Mouse (Mus musculus) embryonic facial prominence, embryonic 13.5 days (tissue): ENCODE measurements around the gene Ankub1. TPM values are rescaled to one million over a fixed set of nuclear protein-coding genes. Genes with fewer than 3 reads are reported as not detected.
A peak's percentile ranks its signal among the peaks of the same experiment; 100 is the strongest.

Experiments used
- ATAC-seq: fragments of 200-750 bp; cut with Nextera tagmentation; 2 replicates; pipeline ENCODE4 v1.8.0; 2017; ENCODE audit warnings: low read depth; ENCODE audit not compliant: insufficient number of reproducible peaks, insufficient read depth, low FRiP score, low TSS enrichment
- H3K27ac ChIP-seq: fragments of 300-500 bp; sonication (generic); 2 replicates; pipeline ENCODE4 v1.5.1; 2015; ENCODE audit warnings: moderate library complexity, mild to moderate bottlenecking, inconsistent platforms
- H3K27me3 ChIP-seq: fragments of 300-500 bp; sonication (generic); 2 replicates; pipeline ENCODE4 v1.6.1; 2015; ENCODE audit warnings: mild to moderate bottlenecking, inconsistent platforms
- H3K36me3 ChIP-seq: fragments of 300-500 bp; sonication (generic); 2 replicates; pipeline ENCODE4 v1.6.1; 2015; ENCODE audit warnings: mild to moderate bottlenecking, inconsistent platforms
- H3K4me1 ChIP-seq: fragments of 300-500 bp; sonication (generic); 2 replicates; pipeline ENCODE4 v1.6.1; 2015; ENCODE audit warnings: inconsistent platforms
- H3K4me2 ChIP-seq: fragments of 300-500 bp; sonication (generic); 2 replicates; pipeline ENCODE4 v1.6.1; 2015; ENCODE audit warnings: moderate library complexity, mild to moderate bottlenecking, inconsistent platforms
- H3K4me3 ChIP-seq: fragments of 300-500 bp; sonication (generic); 2 replicates; pipeline ENCODE4 v1.5.1; 2015; ENCODE audit warnings: mild to moderate bottlenecking, inconsistent platforms
- H3K9ac ChIP-seq: fragments of 300-500 bp; sonication (generic); 2 replicates; pipeline ENCODE4 v1.6.1; 2015; ENCODE audit warnings: mild to moderate bottlenecking, inconsistent platforms
- H3K9me3 ChIP-seq: fragments of 300-500 bp; sonication (generic); 2 replicates; pipeline ENCODE4 v1.6.1; 2016; ENCODE audit warnings: inconsistent platforms
- WGBS: fragments of 180-500 bp; shearing (Covaris S2); methylation state at CpG from one replicate; pipeline ENCODE4 v1.1.7; 2015; ENCODE audit warnings: mixed read lengths; 5-methylcytosine and 5-hydroxymethylcytosine counted together
- microRNA-seq: library from miRNA; unstranded; fragments of <30 nt; microRNA quantifications from one replicate; pipeline ENCODE4, GENCODE M21; 2016
- polyA plus RNA-seq: library from polyadenylated mRNA; unstranded; fragments of >200 nt; fragmentation: Nextera tagmentation; extraction: Ambion mirVana; gene quantifications from 2 replicates; pipeline ENCODE4 v1.2.1, GENCODE M21; 2015

Ankub1 gene
- polyA plus RNA-seq, 1 experiment from 2014 or later, result 0.10 TPM

GRCm38 (mm10) chr3:57634763-57635487 is 57.7 kb downstream of the Ankub1 start:
- H3K9me3 ChIP-seq, result no peaks in the 10 kb centered on the region
- no peak overlapping the region for H3K9ac ChIP-seq
- no peaks in the 10 kb centered on the region for H3K4me1 ChIP-seq
- no peak overlapping the region for H3K27ac ChIP-seq
- WGBS, result 74% methylated on average over 3 of the region's 3 CpGs
- no peak overlapping the region for H3K4me2 ChIP-seq
- no peaks in the 10 kb centered on the region for H3K27me3 ChIP-seq
- H3K4me3 ChIP-seq, result no peak overlapping the region
- no peak for ATAC-seq
- no peaks in the 10 kb centered on the region for H3K36me3 ChIP-seq

- no peak for ATAC-seq
- Histone ChIP-seq H3K36me3 (no peaks in the 10 kb centered on the region), H3K27me3 (no peaks in the 10 kb centered on the region), H3K4me2 (no peak overlapping the region), H3K9ac (no peak overlapping the region), H3K27ac (no peak overlapping the region), H3K4me3 (no peak overlapping the region), H3K4me1 (peaks cover 4% of the 10 kb centered on the region; the same call in 1 of the 2 replicates), H3K9me3 (no peaks in the 10 kb centered on the region)
- WGBS, result 78% methylated on average over 11 of the region's 11 CpGs
Measured at GRCm38 (mm10) chr3:57626954-57627513, 65.6 kb downstream of the Ankub1 start.

GRCm38 (mm10) chr3:57625275-57625997 is 67.2 kb downstream of the Ankub1 start:
- 23% methylated on average over 21 of the region's 21 CpGs for WGBS
- Histone ChIP-seq H3K4me2 (peak overlapping the region; percentile 63), H3K36me3 (no peaks in the 10 kb centered on the region), H3K9me3 (no peaks in the 10 kb centered on the region), H3K27me3 (no peaks in the 10 kb centered on the region), H3K27ac (peak overlapping the region; percentile 51; the same call in 1 of the 2 replicates), H3K4me1 (peaks cover 4% of the 10 kb centered on the region; the same call in 1 of the 2 replicates), H3K4me3 (peak overlapping the region; percentile 39), H3K9ac (peak overlapping the region; percentile 67)
- 0 out of 2 replicates have a peak, but pooled peaks have one; percentile 32 for ATAC-seq

GRCm38 (mm10) chr3:57619718-57620117 is 72.9 kb downstream of the Ankub1 start:
- Histone ChIP-seq H3K9ac (no peak overlapping the region), H3K36me3 (no peaks in the 10 kb centered on the region), H3K4me3 (no peak overlapping the region), H3K27me3 (no peaks in the 10 kb centered on the region), H3K9me3 (no peaks in the 10 kb centered on the region), H3K27ac (no peak overlapping the region), H3K4me1 (no peaks in the 10 kb centered on the region), H3K4me2 (no peak overlapping the region)
- no peak for ATAC-seq
- WGBS, result 76% methylated on average over 4 of the region's 4 CpGs

- Histone ChIP-seq H3K27ac (no peak overlapping the region), H3K9me3 (no peaks in the 10 kb centered on the region), H3K4me1 (no peaks in the 10 kb centered on the region), H3K9ac (no peak overlapping the region), H3K27me3 (no peaks in the 10 kb centered on the region), H3K4me3 (no peak overlapping the region), H3K36me3 (no peaks in the 10 kb centered on the region), H3K4me2 (no peak overlapping the region)
- ATAC-seq, result no peak
- WGBS, result 87% methylated on average over 4 of the region's 4 CpGs
Measured at GRCm38 (mm10) chr3:57615652-57616051, 76.9 kb downstream of the Ankub1 start.

GRCm38 (mm10) chr3:57612430-57612997 is 80.1 kb downstream of the Ankub1 start:
- Histone ChIP-seq H3K27me3 (no peaks in the 10 kb centered on the region), H3K4me1 (no peaks in the 10 kb centered on the region), H3K4me3 (no peak overlapping the region), H3K9ac (no peak overlapping the region), H3K36me3 (no peaks in the 10 kb centered on the region), H3K4me2 (no peak overlapping the region), H3K27ac (no peak overlapping the region), H3K9me3 (no peaks in the 10 kb centered on the region)
- no peak for ATAC-seq
- 80% methylated on average over 3 of the region's 3 CpGs for WGBS

GRCm38 (mm10) chr3:57611776-57612175 is 80.8 kb downstream of the Ankub1 start:
- H3K36me3 ChIP-seq, result no peaks in the 10 kb centered on the region
- H3K4me1 ChIP-seq, result no peaks in the 10 kb centered on the region
- no peak overlapping the region for H3K4me3 ChIP-seq
- ATAC-seq, result no peak
- H3K27me3 ChIP-seq, result no peaks in the 10 kb centered on the region
- WGBS, result 75% methylated on average over 7 of the region's 7 CpGs
- H3K27ac ChIP-seq, result no peak overlapping the region
- H3K9ac ChIP-seq, result no peak overlapping the region
- no peak overlapping the region for H3K4me2 ChIP-seq
- H3K9me3 ChIP-seq, result no peaks in the 10 kb centered on the region

Small RNA genes within 50 kb of the gene (microRNA-seq; reads per million reads assigned to microRNA genes)
- gene Mir6377, result not detected

Other genes with a start within 250 kb of the Ankub1 start
- 23.8 and 26.1 TPM in 2 replicates for gene Wwtr1, start 116.9 kb downstream of the Ankub1 start, polyA plus RNA-seq
- 84.6 and 94.2 TPM in 2 replicates for gene Commd2, start 41.1 kb downstream of the Ankub1 start, polyA plus RNA-seq
- 69.7 and 70.7 TPM in 2 replicates for gene Rnf13, start 43.3 kb upstream of the Ankub1 start, polyA plus RNA-seq
- gene Pfn2, start 155.3 kb upstream of the Ankub1 start, polyA plus RNA-seq, result 180 and 184 TPM in 2 replicates